Comparison of ENCODE assay signal across 11 mouse cellular contexts in the genomic region with DNA sequence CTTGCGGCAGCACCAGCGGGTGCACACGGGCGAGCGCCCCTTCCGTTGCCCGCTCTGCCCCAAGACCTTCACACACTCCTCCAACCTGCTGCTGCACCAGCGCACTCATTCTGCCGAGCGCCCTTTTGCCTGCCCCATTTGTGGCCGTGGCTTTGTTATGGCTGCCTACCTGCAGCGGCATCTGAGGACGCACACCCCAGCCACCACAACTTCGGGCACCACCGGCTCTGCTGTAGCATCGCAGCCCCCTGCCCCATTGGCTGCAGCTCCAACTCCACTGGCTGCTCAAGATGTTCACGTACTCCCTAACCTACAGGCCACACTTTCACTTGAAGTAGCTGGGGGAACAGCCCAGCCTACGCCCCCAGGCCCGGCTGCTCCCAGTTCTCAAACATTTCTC. TPM values are rescaled to one million over a fixed set of nuclear protein-coding genes. Genes with fewer than 3 reads are reported as not detected.
DNase-seq lines count a peak whose midpoint lies in the region; ATAC-seq and TF ChIP-seq lines count a peak whose summit lies in the region.
"Had no signal": no experiment of that assay in that cellular context is flagged by ENCODE, and none has a peak within 500 bp of the region (broad histone marks: within the 10 kb centered on the region; RNA-seq: fewer than 3 reads in every experiment).

No protein-coding gene starts in this region.

- no peak overlapping the region for H3K4me3 ChIP-seq in heart, embryonic 16.5 days (ENCODE audit: low read length)
- H3K4me3 ChIP-seq in E14TG2a.4 (replicated peaks; ENCODE audit: low read length) = peak overlapping the region; percentile 74
- no peak overlapping the region for H3K4me3 ChIP-seq in forebrain, embryonic 11.5 days (ENCODE audit: low read depth, low read length)
- 0 out of 2 replicates have a peak overlapping the region, but pooled peaks have one; percentile 59 for H3K4me3 ChIP-seq in midbrain, embryonic 10.5 days
- no peak overlapping the region for H3K4me3 ChIP-seq in liver, embryonic 12.5 days

- no peak for ATAC-seq in heart, embryonic 16.5 days (replicated peaks; ENCODE audit: extremely low read depth, insufficient read depth, low FRiP score)
- no peak for ATAC-seq in forebrain, embryonic 11.5 days (replicated peaks; ENCODE audit: low FRiP score)
- ATAC-seq in liver, embryonic 12.5 days = no peak
- ATAC-seq: CD4-positive, CD25-positive, alpha-beta regulatory T cell, adult 4 months had no signal

- no peak overlapping the region for H3K4me2 ChIP-seq in heart, embryonic 16.5 days (ENCODE audit: low read depth, low read length)
- H3K4me2 ChIP-seq in forebrain, embryonic 11.5 days (ENCODE audit: low read depth, low read length, severe bottlenecking) = no peak overlapping the region
- H3K4me2 ChIP-seq in liver, embryonic 12.5 days = no peak overlapping the region; the same call in 1 of the 2 replicates

- H3K27me3 ChIP-seq in heart, embryonic 16.5 days (ENCODE audit: control insufficient read depth, insufficient read depth, low read length) = no peaks in the 10 kb centered on the region
- H3K27me3 ChIP-seq in E14TG2a.4 (ENCODE audit: insufficient read depth, low read length) = peaks cover 18% of the 10 kb centered on the region
- no peaks in the 10 kb centered on the region for H3K27me3 ChIP-seq in forebrain, embryonic 11.5 days (ENCODE audit: control insufficient read depth, insufficient read depth, low read length)
- H3K27me3 ChIP-seq in midbrain, embryonic 10.5 days (ENCODE audit: low read depth, poor library complexity, severe bottlenecking) = no peaks in the 10 kb centered on the region
- peaks cover 42% of the 10 kb centered on the region for H3K27me3 ChIP-seq in liver, embryonic 12.5 days (replicated peaks)

- intact Hi-C loops in heart, postnatal 14 days (cut with DNase I) = loop anchor here (5.0 kb wide), 1 partner anchor 108 kb away; a partner anchor contains a TSS

- H3K9me3 ChIP-seq in heart, embryonic 16.5 days (replicated peaks; ENCODE audit: control insufficient read depth, low read length) = no peaks in the 10 kb centered on the region
- H3K9me3 ChIP-seq in E14TG2a.4 (ENCODE audit: low read length) = no peaks in the 10 kb centered on the region
- H3K9me3 ChIP-seq in forebrain, embryonic 11.5 days (ENCODE audit: control insufficient read depth, low read length) = no peaks in the 10 kb centered on the region
- H3K9me3 ChIP-seq in midbrain, embryonic 10.5 days (replicated peaks) = no peaks in the 10 kb centered on the region
- H3K9me3 ChIP-seq in liver, embryonic 12.5 days (replicated peaks) = no peaks in the 10 kb centered on the region

- peaks cover 39% of the 10 kb centered on the region for H3K4me1 ChIP-seq in heart, embryonic 16.5 days (ENCODE audit: control insufficient read depth, insufficient read depth, low read length)
- peaks cover 97% of the 10 kb centered on the region for H3K4me1 ChIP-seq in E14TG2a.4 (replicated peaks; ENCODE audit: low read depth, low read length)
- peaks cover 44% of the 10 kb centered on the region for H3K4me1 ChIP-seq in forebrain, embryonic 11.5 days (replicated peaks; ENCODE audit: control insufficient read depth, insufficient read depth, low read length)
- peaks cover 81% of the 10 kb centered on the region for H3K4me1 ChIP-seq in midbrain, embryonic 10.5 days
- peaks cover 59% of the 10 kb centered on the region for H3K4me1 ChIP-seq in liver, embryonic 12.5 days

- no peak for TF ChIP-seq CTCF in E14TG2a.4 (conservative IDR thresholded peaks at IDR 0.05; ENCODE audit: low read length)

- peaks cover 33% of the 10 kb centered on the region for H3K36me3 ChIP-seq in heart, embryonic 16.5 days (ENCODE audit: control insufficient read depth, insufficient read depth)
- peaks cover 34% of the 10 kb centered on the region for H3K36me3 ChIP-seq in E14TG2a.4 (ENCODE audit: insufficient read depth, low read length)
- peaks cover 5% of the 10 kb centered on the region; the same call in 1 of the 2 replicates for H3K36me3 ChIP-seq in forebrain, embryonic 11.5 days (ENCODE audit: control insufficient read depth, insufficient read depth, low read length)
- peaks cover 45% of the 10 kb centered on the region for H3K36me3 ChIP-seq in midbrain, embryonic 10.5 days
- peaks cover 39% of the 10 kb centered on the region for H3K36me3 ChIP-seq in liver, embryonic 12.5 days

- DNase-seq in heart, postnatal 14 days = no peak
- DNase-seq in forebrain, embryonic 11.5 days (ENCODE audit: low spot score) = peak; percentile 50
- DNase-seq in midbrain, embryonic 10.5 days (ENCODE audit: low spot score) = no peak
- no peak for DNase-seq in Muller cell, postnatal 12 days (ENCODE audit: inconsistent ontology term)
- no peak for DNase-seq in ovary, postnatal 36 days (ENCODE audit: low spot score)
- DNase-seq: gastrocnemius, postnatal 25 days; retina, postnatal 1 day had no signal

- 88% methylated on average over 19 of the region's 19 CpGs for whole genome bisulfite sequencing in heart, embryonic 16.5 days
- 91% methylated on average over 19 of the region's 19 CpGs for WGBS in forebrain, embryonic 11.5 days
- WGBS in midbrain, embryonic 10.5 days = 89% methylated on average over 19 of the region's 19 CpGs
- WGBS in liver, embryonic 12.5 days (ENCODE audit: insufficient replicate concordance) = 88% methylated on average over 19 of the region's 19 CpGs

- H3K27ac ChIP-seq in heart, embryonic 16.5 days (ENCODE audit: low read length) = peak overlapping the region; percentile 71
- peak overlapping the region; percentile 97; the same call in 1 of the 2 replicates for H3K27ac ChIP-seq in forebrain, embryonic 11.5 days (ENCODE audit: low read depth, low read length)
- peak overlapping the region; percentile 94 for H3K27ac ChIP-seq in midbrain, embryonic 10.5 days (replicated peaks)
- H3K27ac ChIP-seq in liver, embryonic 12.5 days = no peak overlapping the region

- H3K9ac ChIP-seq in heart, embryonic 16.5 days (ENCODE audit: low read length) = peak overlapping the region; percentile 22; the same call in 1 of the 2 replicates
- H3K9ac ChIP-seq in forebrain, embryonic 11.5 days (ENCODE audit: low read length) = no peak overlapping the region
- no peak overlapping the region for H3K9ac ChIP-seq in liver, embryonic 12.5 days

RNA-seq across cellular contexts. Expression of a gene that starts 1.3 kb away (rescaled TPM):
- polyA plus RNA-seq in heart, embryonic 16.5 days (2015; fragmentation: Nextera tagmentation; extraction: Ambion mirVana) = 3.9 and 4.6 TPM in 2 replicates
- total RNA-seq in heart, postnatal 14 days (2021) = 1 to 10 TPM; 5.9 to 6.1 TPM
- 10.8 and 12.6 TPM in 2 replicates for polyA plus RNA-seq in forebrain, embryonic 11.5 days (2014; fragmentation: Nextera tagmentation; extraction: Ambion mirVana)
- 10.4 and 11.6 TPM in 2 replicates for polyA plus RNA-seq in midbrain, embryonic 10.5 days (2016; fragmentation: Nextera tagmentation; extraction: Ambion mirVana)
- polyA plus RNA-seq in liver, embryonic 12.5 days (2016; fragmentation: Nextera tagmentation; extraction: Ambion mirVana) = 0.54 and 0.67 TPM in 2 replicates

RNA-seq across cellular contexts. Expression of a gene that starts 5.1 kb away (rescaled TPM):
- 2.6 and 2.7 TPM in 2 replicates for polyA plus RNA-seq in heart, embryonic 16.5 days (2015; fragmentation: Nextera tagmentation; extraction: Ambion mirVana)
- 1 to 10 TPM; 7.8 TPM for total RNA-seq in heart, postnatal 14 days (2021)
- polyA plus RNA-seq in forebrain, embryonic 11.5 days (2014; fragmentation: Nextera tagmentation; extraction: Ambion mirVana) = 0.79 and 0.91 TPM in 2 replicates
- 1.6 and 1.9 TPM in 2 replicates for polyA plus RNA-seq in midbrain, embryonic 10.5 days (2016; fragmentation: Nextera tagmentation; extraction: Ambion mirVana)
- 0.13 and 0.19 TPM in 2 replicates for polyA plus RNA-seq in liver, embryonic 12.5 days (2016; fragmentation: Nextera tagmentation; extraction: Ambion mirVana)

RNA-seq across cellular contexts. Expression of a gene that starts 5.5 kb away (rescaled TPM):
- 2.2 and 2.5 TPM in 2 replicates for polyA plus RNA-seq in heart, embryonic 16.5 days (2015; fragmentation: Nextera tagmentation; extraction: Ambion mirVana)
- 1 to 10 TPM; 9.4 to 9.6 TPM for total RNA-seq in heart, postnatal 14 days (2021)
- polyA plus RNA-seq in forebrain, embryonic 11.5 days (2014; fragmentation: Nextera tagmentation; extraction: Ambion mirVana) = 4.8 and 5.0 TPM in 2 replicates
- polyA plus RNA-seq in midbrain, embryonic 10.5 days (2016; fragmentation: Nextera tagmentation; extraction: Ambion mirVana) = 4.3 and 4.7 TPM in 2 replicates
- polyA plus RNA-seq in liver, embryonic 12.5 days (2016; fragmentation: Nextera tagmentation; extraction: Ambion mirVana) = 2.4 and 2.7 TPM in 2 replicates

RNA-seq across cellular contexts. Expression of a gene that starts 14.2 kb away (rescaled TPM):
- 0.11 TPM in 1 of 2 replicates, not detected in the other for polyA plus RNA-seq in heart, embryonic 16.5 days (2015; fragmentation: Nextera tagmentation; extraction: Ambion mirVana)
- not detected for total RNA-seq in heart, postnatal 14 days (2021)
- 0.56 and 0.59 TPM in 2 replicates for polyA plus RNA-seq in forebrain, embryonic 11.5 days (2014; fragmentation: Nextera tagmentation; extraction: Ambion mirVana)
- 0.20 TPM in 1 of 2 replicates, not detected in the other for polyA plus RNA-seq in midbrain, embryonic 10.5 days (2016; fragmentation: Nextera tagmentation; extraction: Ambion mirVana)
- polyA plus RNA-seq in liver, embryonic 12.5 days (2016; fragmentation: Nextera tagmentation; extraction: Ambion mirVana) = 0.10 TPM in 1 of 2 replicates, not detected in the other
- polyA plus RNA-seq: CD4-positive, CD25-positive, alpha-beta regulatory T cell, adult 4 months had no signal

RNA-seq across cellular contexts. Expression of a gene that starts 43.5 kb away (rescaled TPM):
- polyA plus RNA-seq in heart, embryonic 16.5 days (2015; fragmentation: Nextera tagmentation; extraction: Ambion mirVana) = 2.0 and 2.1 TPM in 2 replicates
- 10 to 100 TPM; 22.9 to 27.0 TPM for total RNA-seq in heart, postnatal 14 days (2021)
- polyA plus RNA-seq in forebrain, embryonic 11.5 days (2014; fragmentation: Nextera tagmentation; extraction: Ambion mirVana) = 0.69 and 0.75 TPM in 2 replicates
- polyA plus RNA-seq in midbrain, embryonic 10.5 days (2016; fragmentation: Nextera tagmentation; extraction: Ambion mirVana) = 0.64 and 0.70 TPM in 2 replicates
- 0.62 and 0.95 TPM in 2 replicates for polyA plus RNA-seq in liver, embryonic 12.5 days (2016; fragmentation: Nextera tagmentation; extraction: Ambion mirVana)

Comparison
In these comparisons a context has a peak if more than half of its experiments do, and no peak if none do; other contexts are left out.
1. H3K4me3 ChIP-seq: peak in E14TG2a.4 (single experiment) and midbrain, embryonic 10.5 days (single experiment); none in heart, embryonic 16.5 days (single experiment), forebrain, embryonic 11.5 days (single experiment) and liver, embryonic 12.5 days (single experiment).